Mouse (Mus musculus) embryo, embryonic 11.5 days (tissue): ENCODE results near the gene Hsf4.
"Not testable (repeated sequence)": the region's sequence is repeated elsewhere in the genome, so short reads cannot be mapped to it uniquely, and the experiment has no call there.

Experiments
- DNase-seq: peaks from one replicate; pipeline ENCODE4 v3.0.0-alpha.2; 2012; ENCODE audit warnings: low read depth, low spot score

The Hsf4 gene

DNA sequence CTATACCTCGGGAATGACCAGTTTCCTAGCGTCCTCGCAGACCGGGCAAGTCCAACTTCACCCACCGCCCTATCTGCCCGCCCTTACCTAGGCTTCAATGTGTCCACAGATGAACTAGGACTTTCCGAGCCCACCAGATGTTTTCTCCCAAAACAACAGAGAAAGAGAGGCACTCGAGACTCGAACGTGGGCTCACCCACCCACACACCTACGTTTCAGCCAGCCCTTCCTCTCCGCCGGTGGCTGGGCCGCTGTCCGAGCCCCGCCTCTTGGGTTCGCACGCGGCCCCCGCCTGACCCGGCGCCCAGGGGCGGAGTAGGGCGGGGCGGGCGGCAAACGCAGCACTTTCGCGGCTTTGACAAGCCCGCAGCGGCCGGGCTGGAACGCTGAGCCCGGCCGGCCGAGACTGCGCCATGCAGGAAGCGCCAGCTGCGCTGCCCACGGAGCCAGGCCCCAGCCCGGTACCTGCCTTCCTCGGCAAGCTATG, at the start of gene Hsf4:
Gene Hsf4, plus strand, starts transcription at position 341 of the 487 bp plus-strand sequence.
- no peak for DNase-seq

DNA sequence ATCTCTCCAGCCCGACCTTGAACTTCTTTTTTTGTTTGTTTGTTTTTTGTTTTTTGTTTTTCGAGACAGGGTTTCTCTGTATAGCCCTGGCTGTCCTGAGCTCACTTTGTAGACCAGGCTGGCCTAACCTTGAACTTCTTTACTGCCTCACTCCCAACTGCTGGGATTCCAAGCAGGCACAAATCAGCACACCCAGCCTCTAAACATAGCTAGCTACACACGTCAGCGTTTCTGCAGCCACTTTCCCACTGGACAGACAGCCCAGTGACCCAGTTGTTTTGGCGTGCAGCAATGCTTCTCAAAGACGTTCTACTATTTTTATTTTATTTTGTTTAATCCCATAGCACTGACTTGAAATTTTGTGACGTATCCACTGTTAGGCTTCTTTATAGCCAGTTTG, 45.8 kb upstream of the Hsf4 start:
- DNase-seq, result no peak

DNA sequence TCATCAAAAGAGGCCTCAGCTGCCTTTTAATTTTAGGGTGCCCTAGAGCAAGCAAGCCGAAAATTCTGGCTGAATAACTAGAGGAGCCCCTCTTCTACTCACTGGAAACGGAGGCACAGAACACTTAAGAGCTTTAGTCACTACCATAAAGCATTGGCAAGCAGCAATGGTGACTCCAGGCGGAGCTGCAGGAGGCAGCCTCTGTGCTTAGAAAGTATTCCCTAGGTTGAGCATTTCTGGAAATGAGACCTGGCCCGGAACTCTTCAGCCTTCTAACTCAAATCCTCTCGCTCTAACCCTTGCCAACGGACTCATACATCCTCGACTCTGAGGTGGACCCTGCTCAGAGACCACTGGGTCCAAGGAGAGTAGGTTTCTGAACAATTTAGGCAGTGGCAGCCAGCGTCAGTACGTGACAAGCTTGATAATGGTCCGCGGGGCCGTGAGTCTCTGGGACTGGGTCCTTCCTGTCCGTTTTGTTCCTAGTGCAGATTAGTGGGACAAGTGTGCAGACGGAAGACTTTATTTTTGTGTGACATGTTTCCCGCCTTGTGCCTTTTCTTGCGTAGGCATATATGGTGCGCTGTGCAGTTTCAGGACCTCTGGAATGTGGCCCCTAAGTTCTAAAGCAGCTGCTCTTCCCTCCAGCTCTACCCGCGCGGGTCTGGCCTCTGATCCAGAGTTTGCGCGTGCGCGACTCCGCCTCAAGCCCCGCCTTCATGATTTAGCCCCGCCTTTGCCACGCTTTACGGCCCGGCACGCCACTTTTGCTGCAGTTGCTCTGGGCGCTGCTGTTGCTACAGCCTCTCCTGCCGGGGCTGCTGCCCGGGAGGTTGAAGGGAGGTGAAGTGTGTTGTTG, 45.0 kb upstream of the Hsf4 start, which contains the start of gene D230025D16Rik:
Gene D230025D16Rik, plus strand, starts transcription at position 733 of the 859 bp plus-strand sequence.
- peak; percentile 95 for DNase-seq

- no peak for DNase-seq
Observed at GRCm38 (mm10) chr8:105225272-105225593, 44.4 kb upstream of the Hsf4 start.

GRCm38 (mm10) chr8:105225917-105226316, 43.7 kb upstream of the Hsf4 start:
- no peak for DNase-seq

- DNase-seq, result no peak
Observed at GRCm38 (mm10) chr8:105231503-105232320, 37.9 kb upstream of the Hsf4 start.

DNA sequence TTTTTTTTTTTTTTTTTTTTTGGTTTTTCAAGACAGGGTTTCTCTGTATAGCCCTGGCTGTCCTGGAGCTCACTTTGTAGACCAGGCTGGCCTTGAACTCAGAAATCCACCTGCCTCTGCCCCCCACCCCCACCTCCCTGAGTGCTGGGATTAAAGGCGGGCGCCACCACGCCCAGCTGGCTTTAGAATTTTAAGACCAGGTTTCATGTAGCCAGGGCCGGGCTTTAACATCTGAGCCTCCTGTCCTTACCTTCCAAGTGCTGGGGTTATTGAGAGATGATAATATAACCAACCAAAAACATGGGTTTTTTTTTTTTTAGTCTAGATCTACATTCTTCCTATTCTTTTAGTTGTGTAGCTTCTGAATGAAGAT, 37.3 kb upstream of the Hsf4 start:
- not testable (repeated sequence) for DNase-seq

DNA sequence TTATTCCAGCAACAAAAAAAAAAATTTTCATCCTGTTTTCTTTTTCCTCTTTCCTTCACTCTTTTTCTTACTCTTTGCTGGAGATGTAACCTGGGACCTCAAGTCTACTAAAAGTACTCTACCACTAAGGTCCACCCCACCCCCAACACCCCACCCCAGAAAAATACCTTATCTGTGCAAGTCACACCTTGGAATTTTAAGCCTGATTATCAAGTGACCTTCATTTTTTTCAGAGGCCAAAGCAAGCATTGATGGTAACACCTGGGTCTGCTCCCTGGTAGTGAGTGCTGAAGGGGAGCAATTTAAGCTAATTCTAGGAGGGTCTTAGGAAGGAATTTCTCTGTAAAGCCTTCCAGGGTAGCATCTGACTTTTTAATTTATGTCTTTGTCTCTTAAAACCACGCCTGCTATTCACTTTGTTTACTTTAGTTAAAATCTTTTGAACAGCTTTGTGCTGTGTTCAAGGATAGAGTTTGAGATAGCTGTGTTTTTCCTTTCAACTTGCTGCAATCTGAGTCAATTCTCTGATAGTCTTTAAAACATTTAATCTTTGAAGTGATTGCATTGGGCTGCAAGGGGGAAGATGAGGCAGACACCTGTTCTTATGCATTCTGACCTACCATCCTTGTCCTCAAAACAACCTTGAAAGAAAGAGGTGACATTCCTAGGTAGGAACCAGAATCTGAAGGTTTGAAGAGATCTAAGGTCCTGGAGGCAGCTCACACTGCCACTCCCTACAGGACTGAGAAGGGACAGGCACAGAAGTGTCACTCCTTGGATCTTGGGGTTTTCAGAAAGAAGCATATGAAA, 36.3 kb upstream of the Hsf4 start:
- DNase-seq, result no peak

- no peak for DNase-seq
Observed at GRCm38 (mm10) chr8:105235206-105235605, 34.4 kb upstream of the Hsf4 start.

DNA sequence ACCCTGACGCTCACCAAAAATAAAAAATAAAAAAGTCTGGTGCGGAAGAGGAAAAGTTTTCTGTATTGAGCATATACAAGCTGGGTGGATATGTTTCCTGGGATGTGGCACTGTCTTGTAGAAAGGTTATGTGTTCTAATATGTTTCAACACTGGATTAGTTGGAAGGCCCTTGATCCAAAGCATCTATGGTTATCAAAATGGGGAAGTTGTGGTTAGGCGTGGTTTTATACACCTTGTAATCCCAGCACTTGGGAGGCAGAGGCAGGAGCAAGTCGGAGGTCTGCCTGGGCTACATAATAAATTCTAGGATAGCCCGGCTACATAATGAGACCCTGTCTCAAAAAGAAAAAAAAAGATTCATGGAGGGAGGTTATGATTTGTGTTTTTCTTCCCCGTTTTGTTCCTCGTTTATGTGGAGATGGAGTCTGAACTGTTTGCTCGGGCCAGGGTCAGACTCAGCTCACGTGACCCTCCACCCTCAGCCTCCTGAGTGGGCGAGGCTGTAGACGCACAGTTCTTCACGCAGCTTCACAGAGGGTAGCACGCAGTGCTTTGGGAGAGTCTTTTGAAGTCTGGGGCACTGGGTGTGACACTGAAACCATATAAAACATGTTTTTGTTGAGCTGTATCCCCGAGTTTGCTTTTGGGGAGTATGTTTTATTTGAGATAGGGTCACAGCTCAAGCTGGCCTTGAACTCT, 32.0 kb upstream of the Hsf4 start:
- no peak for DNase-seq

GRCm38 (mm10) chr8:105241016-105241415, 28.6 kb upstream of the Hsf4 start:
- DNase-seq, result no peak

DNA sequence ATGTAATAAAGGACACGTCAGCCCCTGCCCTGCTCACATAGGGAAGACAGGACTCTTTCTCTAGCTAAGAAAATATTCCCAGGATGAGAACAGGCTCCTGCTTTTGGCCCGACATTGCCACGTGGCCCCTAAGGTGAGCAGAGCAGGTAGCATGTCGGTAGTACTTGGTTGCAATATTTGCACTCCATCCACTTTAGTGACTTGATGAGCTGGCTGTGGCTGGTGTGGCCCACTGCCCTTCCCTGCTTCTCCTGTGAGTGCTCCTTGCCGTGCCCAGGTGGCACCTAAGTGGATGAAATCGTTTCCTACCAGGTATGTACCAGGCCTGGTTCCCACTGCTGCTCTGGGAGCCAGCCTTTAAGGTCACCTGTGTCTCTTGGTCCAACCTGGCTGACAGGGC, 17.6 kb upstream of the Hsf4 start:
- no peak for DNase-seq

DNA sequence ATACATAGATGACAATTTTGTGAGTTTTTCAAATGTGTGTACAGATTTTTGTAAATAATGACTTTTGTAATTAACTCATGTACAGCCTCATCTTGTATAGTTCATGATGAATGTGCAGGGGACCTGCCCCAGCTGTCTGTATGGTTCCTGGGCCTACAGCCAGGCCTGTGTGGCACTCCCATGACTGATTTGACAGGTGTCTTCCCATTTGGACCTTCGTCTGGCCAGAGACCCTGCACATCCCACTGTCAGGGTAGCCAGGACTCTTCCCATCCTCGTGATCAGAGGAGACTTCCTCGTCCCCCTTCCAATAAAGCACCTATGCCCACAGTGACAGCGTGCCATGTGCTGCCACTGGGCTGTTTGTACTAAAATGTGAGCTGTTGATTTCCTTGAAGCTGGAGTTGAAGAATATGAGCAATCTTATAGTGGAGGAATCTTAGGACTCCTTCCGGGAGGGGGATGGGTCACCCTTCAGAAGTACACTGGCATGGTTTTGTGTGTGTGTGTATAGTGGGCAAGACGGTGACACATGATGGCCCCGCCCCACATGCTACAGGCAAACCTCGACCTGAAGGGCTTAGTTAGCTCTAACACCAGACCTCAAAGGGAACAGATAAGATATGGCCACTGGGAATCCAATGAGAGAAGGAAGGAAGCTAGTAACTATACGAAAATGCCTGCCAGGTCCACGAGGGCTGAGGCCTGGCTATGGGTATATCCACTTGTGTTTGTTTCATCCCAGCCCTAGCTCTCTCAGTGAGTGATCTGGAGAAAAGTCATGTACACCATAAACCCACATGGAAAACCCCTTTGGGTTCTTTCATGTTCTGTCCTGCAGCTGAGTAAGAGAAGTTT, 16.7 kb upstream of the Hsf4 start:
- no peak for DNase-seq

DNA sequence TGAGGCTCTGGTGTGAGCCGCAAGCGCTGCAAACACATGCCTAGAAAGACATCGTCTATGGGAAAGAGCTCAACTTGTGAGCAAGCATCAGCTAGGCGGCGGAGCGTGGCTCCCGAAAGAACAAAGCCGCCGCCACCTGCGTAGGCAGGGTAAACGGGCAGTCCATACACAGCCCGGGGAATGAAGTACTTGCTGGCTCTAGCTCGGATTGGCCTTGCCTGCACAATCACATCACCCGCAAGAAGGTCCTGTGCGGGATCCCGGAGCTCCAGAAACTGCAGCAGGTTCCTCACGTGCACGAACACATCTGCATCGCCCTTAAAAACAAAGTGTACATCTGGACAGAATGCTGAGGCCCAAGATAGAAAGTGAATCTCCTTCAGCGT, 15.8 kb upstream of the Hsf4 start:
- DNase-seq, result no peak

GRCm38 (mm10) chr8:105254152-105254965, 15.2 kb upstream of the Hsf4 start:
- DNase-seq, result peak; percentile 82

DNA sequence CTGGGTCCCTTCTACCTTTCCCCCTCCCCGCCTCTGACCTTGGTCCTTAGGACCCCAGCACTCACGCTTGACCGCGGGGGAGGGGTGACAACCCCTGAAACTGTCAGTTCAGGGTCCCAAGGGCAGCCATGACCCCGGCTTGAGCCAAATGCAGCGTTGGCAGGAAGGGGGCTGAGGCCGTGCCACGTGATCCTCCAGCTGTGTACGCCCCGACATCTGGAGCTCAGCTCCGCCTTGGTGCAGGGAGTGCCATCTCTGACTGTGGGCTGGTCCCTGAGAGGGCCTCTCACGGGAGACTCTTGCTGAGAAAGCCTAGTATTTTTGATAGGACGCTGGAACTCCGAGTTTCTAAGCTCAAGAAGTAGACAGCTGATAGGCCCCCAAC, 14.6 kb upstream of the Hsf4 start, which contains the start of gene B3gnt9:
Gene B3gnt9, minus strand, starts transcription at position 188 of the 385 bp plus-strand sequence.
- DNase-seq, result no peak

DNA sequence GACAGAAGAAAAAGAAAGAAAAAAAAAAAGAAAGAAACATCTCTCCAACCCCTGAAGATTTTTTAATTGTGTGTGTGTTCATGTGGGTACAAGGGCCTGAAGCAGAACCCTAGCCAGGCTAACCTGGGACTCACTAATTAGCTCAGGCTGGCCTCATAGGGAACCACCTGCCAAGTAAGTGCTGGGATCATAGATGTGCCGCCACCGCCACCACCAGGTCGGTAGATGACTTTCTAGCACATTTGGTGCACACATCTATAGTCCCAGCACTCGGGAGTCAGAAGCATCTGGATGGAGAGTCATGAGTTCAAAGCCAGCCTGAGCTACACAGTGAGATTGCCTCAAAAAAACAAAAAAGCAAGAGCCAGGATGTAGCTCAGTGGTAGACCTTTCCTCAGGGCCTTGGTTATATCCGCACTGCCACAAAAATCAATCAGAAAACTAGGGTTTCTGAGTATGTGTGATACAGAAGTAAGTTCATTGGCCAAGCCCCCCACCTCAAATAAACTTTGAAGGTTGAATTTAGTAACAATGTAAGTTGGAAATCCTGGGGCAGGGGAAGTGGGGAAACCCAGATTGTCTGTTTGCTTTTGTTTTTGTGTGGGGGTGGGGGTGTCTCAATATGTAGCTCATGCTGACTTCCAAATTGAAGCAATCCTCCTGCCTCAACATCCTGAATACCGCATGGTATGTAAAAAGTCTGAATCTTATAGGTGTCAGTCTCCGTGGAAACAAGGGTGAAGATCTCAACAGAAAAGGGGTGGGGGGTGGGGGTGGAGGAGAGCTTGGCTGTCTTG, 12.1 kb upstream of the Hsf4 start:
- no peak for DNase-seq

GRCm38 (mm10) chr8:105258911-105259720, 10.5 kb upstream of the Hsf4 start:
- no peak for DNase-seq
